Mouse (Mus musculus) embryo, embryonic 9.5 days (tissue): ENCODE data around the gene Gm12695.

Experiments
- DNase-seq: peaks from one replicate; pipeline ENCODE4 v3.0.0-alpha.2; 2017; ENCODE audit errors: extremely low spot score

The Gm12695 gene

GRCm38 (mm10) chr4:96785086-96785485, at the start of gene Gm12695:
Gene Gm12695, minus strand, starts transcription at chr4:96785186.
- DNase-seq, result no peak

GRCm38 (mm10) chr4:96825540-96826045, 40.6 kb upstream of the Gm12695 start:
- no peak for DNase-seq

GRCm38 (mm10) chr4:96806824-96807808, 22.1 kb upstream of the Gm12695 start:
- DNase-seq, result no peak

- no peak for DNase-seq
Measured at GRCm38 (mm10) chr4:96799380-96800157, 14.6 kb upstream of the Gm12695 start.

GRCm38 (mm10) chr4:96797583-96797982, 12.6 kb upstream of the Gm12695 start:
- DNase-seq, result no peak

DNA sequence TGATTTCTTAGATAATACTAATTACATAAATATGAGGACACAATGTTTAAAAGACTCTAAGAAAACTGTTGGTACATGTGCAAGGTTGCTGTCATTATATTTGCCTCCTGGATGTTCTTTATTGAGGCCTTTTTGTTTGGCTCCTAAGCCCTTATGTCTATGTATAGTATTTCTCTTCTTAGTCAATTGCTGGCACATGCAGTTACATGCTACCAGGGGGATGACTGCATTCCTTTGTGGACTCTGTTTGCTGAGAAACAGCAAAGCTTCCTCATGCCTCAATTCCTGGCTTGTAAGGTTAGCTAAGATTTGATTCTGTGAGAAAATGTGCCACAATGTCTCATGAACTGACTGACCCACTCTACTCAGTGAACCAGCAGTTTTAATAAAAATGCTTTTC, 6.3 kb upstream of the Gm12695 start:
- no peak for DNase-seq

DNA sequence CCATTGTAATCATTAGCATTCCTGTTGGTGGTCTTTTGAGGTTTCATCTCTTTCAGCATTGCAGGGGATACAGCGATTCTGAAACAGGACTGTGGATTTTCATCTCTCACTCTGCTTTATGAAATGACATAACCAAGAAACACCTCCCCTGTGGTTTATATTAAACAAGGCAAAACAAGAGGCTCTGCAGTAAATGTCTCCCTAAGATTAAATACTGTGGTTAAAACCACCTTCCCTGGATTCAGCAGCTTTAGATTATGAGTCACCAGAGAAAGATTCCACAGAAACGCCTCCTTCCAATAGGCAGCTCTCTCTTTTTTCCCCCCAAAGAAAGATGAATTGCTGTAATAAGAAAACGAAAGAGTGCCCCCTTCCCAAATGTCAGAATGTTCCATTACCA, 4.9 kb upstream of the Gm12695 start:
- no peak for DNase-seq

DNA sequence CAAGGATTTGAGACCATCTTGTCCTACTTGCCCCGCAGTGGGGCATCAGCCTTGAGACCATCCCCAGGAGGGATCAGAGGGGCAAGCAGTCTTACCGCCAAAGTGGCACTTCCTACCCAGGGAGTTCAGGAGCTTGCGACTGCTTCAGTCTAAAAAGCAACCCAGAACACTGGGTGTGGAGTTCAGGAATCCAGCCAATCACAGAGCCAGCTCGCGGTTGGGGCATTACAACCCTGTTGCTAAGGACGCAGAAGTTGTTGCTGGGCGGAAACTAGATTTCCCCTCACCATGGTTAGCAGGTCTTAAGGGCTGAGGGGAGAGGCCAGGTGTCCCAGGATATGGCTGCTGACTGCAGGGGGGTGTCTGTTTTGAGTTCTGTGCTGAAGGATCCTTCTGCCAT, 1.6 kb upstream of the Gm12695 start:
- DNase-seq, result peak; percentile 2

DNA sequence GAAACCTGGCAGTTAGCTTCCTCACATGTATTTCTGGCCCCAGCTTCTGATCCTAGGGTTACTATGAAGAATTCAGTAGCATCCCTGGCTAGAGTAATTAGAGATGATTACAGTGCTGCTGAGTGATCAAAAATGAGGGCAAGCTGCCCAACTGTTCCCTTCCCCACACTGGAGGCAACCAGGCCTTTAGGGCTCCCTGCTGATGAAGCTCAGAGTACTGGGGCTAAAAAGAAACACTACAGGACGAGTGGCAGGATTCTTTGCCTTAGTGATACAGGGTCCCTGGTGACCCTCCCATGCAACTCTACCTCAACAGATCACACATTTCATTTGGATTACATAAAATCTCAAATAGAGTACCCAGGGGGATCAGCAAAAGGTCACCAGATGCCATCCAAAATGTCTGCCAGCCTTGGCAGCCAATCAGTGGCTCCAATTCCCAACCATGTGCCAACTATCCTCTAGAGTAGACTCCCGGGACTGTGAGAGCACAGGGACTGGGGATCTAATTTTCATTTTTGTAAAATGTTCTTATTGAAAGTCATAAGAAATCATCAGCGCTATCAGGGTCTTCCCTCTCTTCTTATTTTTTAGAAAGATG, 11.9 kb downstream of the Gm12695 start:
- no peak for DNase-seq

- DNase-seq, result no peak
Measured at GRCm38 (mm10) chr4:96766396-96766998, 18.5 kb downstream of the Gm12695 start.

- no peak for DNase-seq
Measured at GRCm38 (mm10) chr4:96751953-96752352, 33.0 kb downstream of the Gm12695 start.

DNA sequence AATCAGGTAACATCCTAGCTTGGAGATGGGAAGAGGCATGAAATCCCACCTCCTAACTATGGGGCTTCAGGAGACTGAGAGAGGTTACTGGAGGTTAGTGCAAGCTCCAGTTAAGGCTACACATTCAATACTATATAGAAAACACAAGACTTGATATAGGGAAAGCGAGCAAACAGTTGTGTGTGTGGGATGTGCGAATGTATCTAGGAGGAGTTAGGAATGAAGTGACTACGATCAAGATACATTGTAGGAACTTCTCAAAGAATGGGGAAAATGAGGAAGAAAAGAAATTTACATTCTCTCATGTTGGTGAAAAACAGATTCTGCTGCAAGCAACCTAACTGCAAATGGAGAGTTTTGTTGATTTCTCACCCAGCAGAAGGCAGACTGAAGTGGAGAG, 44.5 kb downstream of the Gm12695 start:
- DNase-seq, result no peak

GRCm38 (mm10) chr4:96729256-96729655, 55.7 kb downstream of the Gm12695 start:
- DNase-seq, result no peak

DNA sequence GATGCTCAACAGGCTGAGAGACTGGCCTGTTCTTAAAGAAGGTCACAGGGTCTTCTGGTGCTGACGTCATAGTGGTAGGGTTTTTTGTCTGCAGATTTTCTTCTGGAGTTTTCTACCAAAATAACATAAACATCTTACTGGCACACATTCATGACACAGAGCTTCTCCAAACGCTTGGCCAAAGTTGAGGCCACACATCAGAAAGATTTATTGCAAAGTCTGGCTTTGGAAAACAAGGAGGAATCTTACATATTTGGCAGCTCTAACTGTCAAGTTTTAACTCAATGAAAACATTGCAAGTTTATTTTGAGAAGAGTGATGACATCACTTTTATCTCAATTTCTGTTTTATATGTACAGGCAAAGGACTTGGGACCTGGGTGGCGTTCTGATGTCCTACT, 56.8 kb downstream of the Gm12695 start:
- DNase-seq, result no peak

GRCm38 (mm10) chr4:96725415-96726055, 59.5 kb downstream of the Gm12695 start:
- no peak for DNase-seq

- no peak for DNase-seq
Measured at GRCm38 (mm10) chr4:96722301-96722700, 62.7 kb downstream of the Gm12695 start.

DNA sequence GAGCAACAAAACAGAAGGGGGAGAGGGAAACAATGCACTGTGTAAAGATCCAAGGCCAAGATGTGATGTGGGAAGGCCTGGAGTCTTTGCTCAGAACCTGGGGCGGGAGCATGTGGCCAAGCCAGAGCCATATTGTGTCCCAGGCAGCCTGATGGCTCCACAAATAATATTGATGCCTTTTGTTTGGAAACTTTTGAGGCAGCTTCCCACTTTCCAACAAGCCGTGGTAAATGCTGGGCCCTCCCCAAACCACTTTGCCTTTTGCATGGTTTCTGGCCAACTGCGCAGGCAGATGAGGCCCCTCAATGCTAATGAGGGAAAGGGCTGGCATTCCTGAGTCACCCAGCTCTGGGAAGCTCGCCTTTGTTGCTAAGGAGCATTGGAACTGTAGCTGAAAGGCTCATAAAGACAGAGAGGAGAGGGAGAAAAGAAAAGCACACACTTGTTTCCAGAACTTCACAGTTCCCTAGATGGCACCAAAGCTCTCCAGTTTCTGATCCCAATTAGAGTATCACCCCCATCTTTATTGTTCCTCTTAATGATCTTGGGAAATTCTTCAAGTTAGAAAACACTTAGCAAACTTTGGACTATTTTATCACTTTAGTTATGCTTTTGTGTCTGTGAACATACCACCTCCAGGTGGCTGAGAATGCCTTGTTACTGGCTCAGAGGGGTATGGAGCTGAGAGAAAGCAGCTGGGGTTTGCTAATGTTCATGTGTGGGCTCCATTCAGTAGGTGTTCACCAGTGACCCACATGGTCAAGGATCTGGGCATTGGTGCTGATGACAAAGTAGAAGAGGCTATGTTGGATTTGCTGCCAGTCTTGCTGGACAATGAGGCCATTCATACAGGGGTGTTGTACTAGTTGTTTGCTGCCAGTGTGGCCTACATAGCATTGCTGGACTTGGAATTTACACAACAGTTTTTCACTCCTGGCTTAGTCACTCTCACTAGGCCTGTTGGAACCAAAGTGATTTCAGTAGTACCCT, 65.7 kb downstream of the Gm12695 start:
- peak; percentile 20 for DNase-seq

GRCm38 (mm10) chr4:96718503-96718902, 66.5 kb downstream of the Gm12695 start:
- no peak for DNase-seq

GRCm38 (mm10) chr4:96705281-96705951, 79.6 kb downstream of the Gm12695 start:
- DNase-seq, result no peak
